Mouse (Mus musculus) heart, embryonic 15.5 days (tissue): ENCODE data around the gene Bcl2. TPM values are rescaled to one million over a fixed set of nuclear protein-coding genes. Genes with fewer than 3 reads are reported as not detected.

Experiments used
- ATAC-seq: fragments of 200-750 bp; cut with Nextera tagmentation; replicated peaks from 2 replicates; pipeline ENCODE4 v1.8.0; 2017; ENCODE audit warnings: low read depth, moderate TSS enrichment; ENCODE audit not compliant: insufficient number of reproducible peaks, insufficient read depth, low FRiP score
- H3K27ac ChIP-seq: fragments of 300-500 bp; sonication (generic); 2 replicates; pipeline ENCODE4 v1.5.1; 2015; ENCODE audit warnings: mild to moderate bottlenecking, inconsistent platforms
- H3K27me3 ChIP-seq: fragments of 300-500 bp; sonication (generic); 2 replicates; pipeline ENCODE4 v1.6.1; 2015; ENCODE audit warnings: inconsistent platforms
- H3K36me3 ChIP-seq: fragments of 300-500 bp; sonication (generic); 2 replicates; pipeline ENCODE4 v1.6.1; 2015; ENCODE audit warnings: mild to moderate bottlenecking, inconsistent platforms
- H3K4me1 ChIP-seq: fragments of 300-500 bp; sonication (generic); replicated peaks from 2 replicates; pipeline ENCODE4 v1.6.1; 2015; ENCODE audit warnings: inconsistent platforms
- H3K4me2 ChIP-seq: fragments of 300-500 bp; sonication (generic); 2 replicates; pipeline ENCODE4 v1.6.1; 2015; ENCODE audit warnings: inconsistent platforms, mild to moderate bottlenecking, moderate library complexity
- H3K4me3 ChIP-seq: fragments of 300-500 bp; sonication (generic); 2 replicates; pipeline ENCODE4 v1.5.1; 2015; ENCODE audit warnings: mild to moderate bottlenecking, inconsistent platforms
- H3K9ac ChIP-seq: fragments of 300-500 bp; sonication (generic); 2 replicates; pipeline ENCODE4 v1.6.1; 2015; ENCODE audit warnings: mild to moderate bottlenecking, inconsistent platforms
- H3K9me3 ChIP-seq: fragments of 300-500 bp; sonication (generic); replicated peaks from 2 replicates; pipeline ENCODE4 v1.6.1; 2016; ENCODE audit warnings: inconsistent platforms
- WGBS: fragments of 180-500 bp; shearing (Covaris S2); methylation state at CpG from one replicate; pipeline ENCODE4 v1.1.7; 2015; ENCODE audit warnings: mixed read lengths; 5-methylcytosine and 5-hydroxymethylcytosine counted together
- polyA plus RNA-seq: library from polyadenylated mRNA; unstranded; fragments of >200 nt; fragmentation: Nextera tagmentation; extraction: Ambion mirVana; gene quantifications from 2 replicates; pipeline ENCODE4 v1.2.1, GENCODE M21; 2015

The Bcl2 gene
- polyA plus RNA-seq, 1 experiment from 2014 or later: 7.4 TPM

DNA sequence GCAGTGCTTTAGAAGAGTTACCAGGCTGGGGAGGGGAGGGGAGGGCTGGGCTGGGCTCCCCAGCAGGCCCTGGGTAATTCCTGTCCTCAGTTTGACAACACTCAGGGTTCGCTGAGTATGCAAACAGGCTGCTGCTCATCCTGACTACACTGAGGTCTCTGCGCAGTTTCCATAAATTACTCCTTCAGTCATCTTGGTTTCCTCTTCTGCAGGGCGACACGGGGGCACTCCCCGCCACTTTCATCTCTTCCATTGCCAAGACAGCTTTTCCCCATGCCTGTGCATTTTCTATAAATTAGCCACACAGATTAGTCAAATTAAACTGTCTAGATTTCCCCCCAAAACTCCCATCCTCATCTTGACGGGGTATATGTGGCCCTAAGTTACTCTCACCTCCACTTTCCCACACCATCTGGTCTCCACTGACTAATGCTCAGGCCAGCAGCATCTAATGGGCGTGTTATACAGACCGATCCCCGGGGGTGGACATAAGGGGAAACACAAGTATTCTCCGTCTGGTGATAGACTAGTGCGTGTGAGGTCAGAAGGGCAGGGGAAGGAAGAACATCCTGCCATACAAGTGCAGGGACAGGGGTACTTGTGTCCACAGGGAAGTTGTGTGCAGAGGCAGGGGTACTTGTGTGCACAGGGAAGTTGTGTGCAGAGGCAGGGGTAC, 152.9 kb downstream of the Bcl2 start:
- Histone ChIP-seq H3K27me3 (no peaks in the 10 kb centered on the region), H3K4me3 (no peak overlapping the region), H3K36me3 (no peaks in the 10 kb centered on the region), H3K27ac (no peak overlapping the region), H3K4me2 (no peak overlapping the region), H3K9ac (no peak overlapping the region), H3K9me3 (no peaks in the 10 kb centered on the region), H3K4me1 (peaks cover 25% of the 10 kb centered on the region)
- ATAC-seq: no peak
- WGBS: 60% methylated on average over 11 of the region's 11 CpGs

DNA sequence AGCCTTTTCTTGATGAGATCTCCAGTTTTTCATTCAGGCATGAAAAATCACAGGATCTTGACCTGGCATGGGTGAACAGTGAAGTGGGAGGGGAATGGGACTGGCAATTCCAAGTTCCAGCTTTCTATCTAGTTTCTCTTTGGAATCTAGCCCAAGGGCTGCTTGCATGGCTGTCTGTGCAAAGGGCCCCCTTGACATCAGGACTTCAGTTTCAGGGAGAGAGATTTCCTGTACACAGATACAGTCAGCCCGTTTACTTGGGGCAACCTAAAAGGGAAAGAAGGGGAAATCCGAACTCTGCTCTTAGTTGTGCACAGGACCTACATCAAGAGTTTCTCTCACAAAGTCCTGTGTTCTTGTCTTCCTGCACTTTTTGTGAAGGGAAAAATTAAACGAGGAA, 154.0 kb downstream of the Bcl2 start:
- 43% methylated on average over 3 of the region's 3 CpGs for WGBS
- Histone ChIP-seq H3K4me2 (no peak overlapping the region), H3K36me3 (no peaks in the 10 kb centered on the region), H3K27me3 (no peaks in the 10 kb centered on the region), H3K4me3 (no peak overlapping the region), H3K9me3 (no peaks in the 10 kb centered on the region), H3K27ac (no peak overlapping the region), H3K4me1 (peaks cover 36% of the 10 kb centered on the region), H3K9ac (no peak overlapping the region)
- ATAC-seq: no peak

DNA sequence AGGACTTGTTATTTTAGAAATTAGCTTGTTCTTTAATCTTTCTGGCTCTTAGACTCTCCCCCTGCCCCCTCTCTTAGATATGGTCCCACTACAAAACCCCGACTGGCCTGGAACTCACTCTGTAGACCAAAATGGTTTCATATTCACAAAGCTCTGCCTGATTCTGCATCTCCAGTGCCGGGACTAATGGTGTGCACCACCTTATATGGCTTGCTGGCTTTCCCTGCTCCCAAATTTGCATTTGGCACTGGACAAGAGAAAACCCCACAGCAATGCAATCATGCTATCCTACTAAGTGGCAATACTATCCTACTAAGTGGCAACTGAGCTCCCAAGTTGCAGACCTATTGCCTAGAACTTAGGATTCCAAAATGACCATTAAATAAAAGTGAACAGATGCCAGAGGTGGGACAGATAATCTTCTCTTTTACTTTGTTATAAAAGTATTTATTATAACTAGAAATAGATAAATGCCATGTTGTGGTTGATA, 154.9 kb downstream of the Bcl2 start:
- WGBS: 60% methylated on average over 2 of the region's 2 CpGs
- peaks cover 46% of the 10 kb centered on the region for H3K4me1 ChIP-seq
- ATAC-seq: no peak

DNA sequence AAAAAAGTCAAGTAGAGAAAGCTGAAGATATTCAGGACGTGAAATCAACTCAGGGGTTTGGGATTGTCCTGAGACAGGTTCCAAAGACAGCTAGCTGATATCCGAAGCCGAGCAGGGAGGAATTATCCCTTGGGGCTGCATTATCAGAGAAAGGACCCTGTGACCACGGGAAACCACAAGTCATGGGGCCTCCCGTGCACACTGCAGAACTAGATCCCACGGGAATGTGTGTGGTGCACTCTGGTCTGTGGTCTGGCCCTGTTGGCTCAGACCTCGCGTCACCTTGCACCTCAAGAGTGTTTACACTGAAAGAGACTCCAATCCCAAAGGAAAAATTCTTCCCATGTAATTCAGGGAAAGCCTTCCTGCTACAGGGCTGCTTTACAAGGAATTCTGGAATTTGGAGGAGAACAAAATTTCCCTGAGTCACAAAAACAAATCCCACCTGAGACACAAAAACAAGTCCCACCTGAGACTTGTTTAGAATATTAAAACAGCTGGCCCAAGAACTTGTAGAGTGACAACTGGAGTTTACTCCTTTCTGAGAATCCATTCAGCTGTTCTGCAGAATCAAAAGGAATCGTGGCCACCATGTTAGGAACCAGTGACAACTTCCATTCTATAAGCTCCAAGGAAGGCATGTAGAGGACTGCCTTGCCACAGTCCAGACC, 158.4 kb downstream of the Bcl2 start:
- Histone ChIP-seq H3K9ac (no peak overlapping the region), H3K27me3 (no peaks in the 10 kb centered on the region), H3K9me3 (no peaks in the 10 kb centered on the region), H3K27ac (peak overlapping the region; percentile 85), H3K4me1 (peaks cover 56% of the 10 kb centered on the region), H3K36me3 (no peaks in the 10 kb centered on the region), H3K4me2 (no peak overlapping the region), H3K4me3 (no peak overlapping the region)
- ATAC-seq: no peak
- WGBS: 31% methylated on average over 9 of the region's 9 CpGs

More for the DNA sequence above, 154.9 kb downstream of the Bcl2 start:
- no peak overlapping the region for H3K4me2 ChIP-seq
- no peaks in the 10 kb centered on the region for H3K27me3 ChIP-seq
- no peak overlapping the region for H3K27ac ChIP-seq
- H3K36me3 ChIP-seq: no peaks in the 10 kb centered on the region
- no peaks in the 10 kb centered on the region for H3K9me3 ChIP-seq
- no peak overlapping the region for H3K9ac ChIP-seq
- H3K4me3 ChIP-seq: no peak overlapping the region

DNA sequence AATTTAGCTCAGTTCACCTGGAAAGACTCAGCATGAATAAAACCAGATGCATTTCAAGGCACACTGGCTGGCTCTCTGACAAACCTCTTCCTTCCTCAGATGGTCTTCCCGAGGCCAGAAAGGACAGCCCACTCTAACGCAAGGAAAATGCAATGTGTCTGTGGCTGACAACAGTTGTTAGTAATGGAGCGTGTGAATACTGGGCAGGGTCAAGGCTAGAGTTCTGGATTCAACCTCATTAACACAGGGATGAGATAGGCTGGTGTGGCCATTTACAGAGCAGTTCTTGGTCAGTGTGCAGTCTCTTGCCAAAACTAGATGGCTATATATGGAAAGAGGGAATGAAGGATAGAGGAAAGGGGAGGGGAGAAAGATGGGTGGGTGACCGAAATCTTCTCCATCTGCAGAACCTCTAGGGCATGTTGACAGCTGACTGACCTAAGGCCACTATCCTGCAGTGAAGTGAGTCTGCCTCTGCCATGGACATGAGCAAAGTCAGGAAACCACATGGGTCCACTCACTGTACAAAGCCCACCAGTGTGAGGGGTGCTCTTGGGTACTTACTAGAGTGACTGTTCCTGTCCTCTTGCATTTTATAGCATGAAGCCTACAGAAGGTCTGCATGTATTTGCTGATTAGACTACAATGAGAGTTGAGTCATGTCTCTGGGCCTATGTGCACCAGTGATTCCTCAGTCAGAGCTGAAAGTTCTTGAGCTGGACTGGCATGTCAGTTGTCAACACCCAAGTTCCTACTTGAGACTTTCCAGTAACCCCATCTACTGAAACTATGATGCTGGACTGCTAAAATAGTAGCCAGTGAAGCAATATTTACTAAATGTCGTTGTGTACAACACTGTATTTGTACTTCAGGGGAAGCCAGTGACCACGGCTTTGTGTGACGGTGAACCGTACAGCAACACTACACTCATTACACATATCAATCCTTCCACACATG, 159.9 kb downstream of the Bcl2 start:
- WGBS: 39% methylated on average over 8 of the region's 8 CpGs
- Histone ChIP-seq H3K9me3 (no peaks in the 10 kb centered on the region), H3K27ac (peak overlapping the region; percentile 85), H3K4me2 (no peak overlapping the region; the same call in 1 of the 2 replicates), H3K9ac (no peak overlapping the region), H3K4me3 (no peak overlapping the region), H3K27me3 (no peaks in the 10 kb centered on the region), H3K4me1 (peaks cover 48% of the 10 kb centered on the region), H3K36me3 (no peaks in the 10 kb centered on the region)
- peak; percentile 51 for ATAC-seq

DNA sequence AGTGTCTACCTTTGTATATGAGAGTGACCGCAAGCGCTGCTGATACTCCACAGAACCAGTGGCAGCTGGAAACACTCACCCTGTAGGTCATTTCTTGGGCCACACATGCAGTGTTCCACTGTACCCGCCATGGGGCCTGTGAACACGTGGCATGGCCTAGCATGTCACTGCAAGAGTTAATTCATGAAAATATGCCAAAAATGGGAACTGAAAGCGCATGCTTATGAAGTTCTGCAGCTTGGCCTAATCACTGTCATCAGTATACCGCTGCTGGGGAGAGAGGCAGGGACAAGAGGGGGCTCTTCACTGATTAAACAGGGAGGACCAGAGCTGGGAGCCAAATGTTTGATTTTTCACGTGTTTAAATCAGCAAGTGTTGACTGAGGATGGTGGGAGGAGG, 161.2 kb downstream of the Bcl2 start:
- H3K9me3 ChIP-seq: no peaks in the 10 kb centered on the region
- no peaks in the 10 kb centered on the region for H3K27me3 ChIP-seq
- peak overlapping the region; percentile 85; the same call in 1 of the 2 replicates for H3K27ac ChIP-seq
- 66% methylated on average over 7 of the region's 7 CpGs for WGBS
- ATAC-seq: no peak
- no peak overlapping the region for H3K9ac ChIP-seq
- H3K4me3 ChIP-seq: no peak overlapping the region
- peaks cover 46% of the 10 kb centered on the region for H3K4me1 ChIP-seq
- H3K4me2 ChIP-seq: no peak overlapping the region
- H3K36me3 ChIP-seq: no peaks in the 10 kb centered on the region

DNA sequence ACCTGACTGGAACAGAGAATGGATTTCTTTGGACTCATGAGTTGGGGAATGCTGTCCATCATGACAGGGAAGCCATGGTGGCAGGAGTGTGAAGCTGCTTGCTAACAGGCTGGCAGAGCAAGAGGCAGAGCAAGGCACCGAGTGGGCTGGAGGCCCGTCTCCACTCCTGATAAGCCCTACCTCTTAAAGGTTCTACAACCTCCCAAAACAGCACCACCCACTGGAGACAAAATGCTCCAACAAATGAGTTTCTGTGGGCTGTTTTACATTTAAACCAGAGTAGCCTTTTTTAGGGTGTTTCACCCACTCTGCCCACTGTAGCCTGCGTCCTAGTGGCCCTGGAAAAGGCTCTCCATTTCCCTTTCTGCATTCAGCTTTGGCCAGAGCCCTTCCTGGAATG, 163.5 kb downstream of the Bcl2 start:
- Histone ChIP-seq H3K9me3 (no peaks in the 10 kb centered on the region), H3K36me3 (no peaks in the 10 kb centered on the region), H3K4me2 (no peak overlapping the region), H3K27me3 (no peaks in the 10 kb centered on the region), H3K4me3 (no peak overlapping the region), H3K27ac (no peak overlapping the region), H3K4me1 (peaks cover 37% of the 10 kb centered on the region), H3K9ac (no peak overlapping the region)
- ATAC-seq: no peak
- 53% methylated on average over 3 of the region's 3 CpGs for WGBS

DNA sequence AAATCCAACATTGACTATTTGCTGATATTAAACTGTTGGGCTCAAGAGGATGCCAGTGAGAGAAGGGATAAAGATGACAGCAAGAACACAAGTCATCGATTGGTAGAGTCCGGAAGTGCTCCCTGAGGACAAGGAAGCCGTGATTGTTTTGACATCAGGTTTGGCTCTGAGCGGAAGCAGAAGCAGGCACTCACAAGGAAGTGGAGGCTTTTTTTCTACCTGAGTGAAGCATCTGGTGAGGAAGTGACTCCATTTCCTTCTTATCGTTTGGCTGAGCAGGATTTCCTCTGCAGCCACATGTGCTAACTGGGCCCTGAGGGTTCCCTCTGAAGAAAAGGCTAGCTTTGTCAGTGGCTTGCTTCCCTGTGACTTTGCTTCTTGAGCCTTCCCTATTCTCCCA, 165.0 kb downstream of the Bcl2 start:
- no peak for ATAC-seq
- peak overlapping the region; percentile 66 for H3K27ac ChIP-seq
- no peaks in the 10 kb centered on the region for H3K36me3 ChIP-seq
- peaks cover 21% of the 10 kb centered on the region for H3K4me1 ChIP-seq
- no peak overlapping the region for H3K9ac ChIP-seq
- 60% methylated on average over 5 of the region's 5 CpGs for WGBS
- no peaks in the 10 kb centered on the region for H3K27me3 ChIP-seq
- H3K9me3 ChIP-seq: no peaks in the 10 kb centered on the region
- no peak overlapping the region for H3K4me2 ChIP-seq
- no peak overlapping the region for H3K4me3 ChIP-seq

DNA sequence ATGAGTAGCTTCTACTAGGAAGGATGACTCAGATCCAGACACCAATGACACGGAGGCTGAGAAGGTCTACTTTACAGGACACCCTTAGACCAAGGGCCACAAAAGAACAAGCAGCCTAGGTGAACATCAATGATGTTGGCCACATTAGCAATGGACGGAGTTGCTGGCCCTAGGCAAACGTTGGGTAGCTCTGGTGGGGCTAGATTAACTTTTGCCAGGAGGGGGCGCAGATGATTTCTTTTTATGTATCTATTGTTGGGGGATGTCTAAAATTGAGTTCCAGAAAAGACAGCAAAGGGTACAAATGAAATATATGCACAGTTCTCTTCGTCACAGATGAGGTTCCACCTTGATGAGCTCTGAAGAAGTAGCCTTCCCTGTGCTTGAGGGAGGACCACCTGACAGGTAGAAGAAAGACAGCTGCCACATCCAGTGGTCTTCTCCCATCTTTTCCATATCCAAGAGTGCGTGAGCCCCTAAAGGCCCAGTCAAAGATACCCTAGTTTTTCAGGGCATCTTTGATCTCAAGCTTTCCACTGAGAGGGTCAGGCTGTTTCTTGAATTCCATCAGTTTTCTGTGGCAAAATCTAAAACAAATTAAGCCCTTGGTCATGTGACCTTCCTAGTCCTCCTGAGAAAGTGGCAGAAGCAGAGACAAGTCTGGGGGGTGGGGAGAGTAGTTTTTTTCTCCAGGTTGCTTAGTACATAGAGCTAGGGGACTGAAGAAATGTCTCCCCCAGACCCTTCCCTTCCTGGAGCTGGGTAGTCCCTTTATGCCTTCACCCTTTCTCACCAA, 169.1 kb downstream of the Bcl2 start:
- Histone ChIP-seq H3K4me1 (no peaks in the 10 kb centered on the region), H3K27me3 (no peaks in the 10 kb centered on the region), H3K9me3 (no peaks in the 10 kb centered on the region), H3K9ac (no peak overlapping the region), H3K4me2 (no peak overlapping the region), H3K4me3 (no peak overlapping the region), H3K36me3 (no peaks in the 10 kb centered on the region), H3K27ac (no peak overlapping the region)
- WGBS: 53% methylated on average over 6 of the region's 6 CpGs
- no peak for ATAC-seq

DNA sequence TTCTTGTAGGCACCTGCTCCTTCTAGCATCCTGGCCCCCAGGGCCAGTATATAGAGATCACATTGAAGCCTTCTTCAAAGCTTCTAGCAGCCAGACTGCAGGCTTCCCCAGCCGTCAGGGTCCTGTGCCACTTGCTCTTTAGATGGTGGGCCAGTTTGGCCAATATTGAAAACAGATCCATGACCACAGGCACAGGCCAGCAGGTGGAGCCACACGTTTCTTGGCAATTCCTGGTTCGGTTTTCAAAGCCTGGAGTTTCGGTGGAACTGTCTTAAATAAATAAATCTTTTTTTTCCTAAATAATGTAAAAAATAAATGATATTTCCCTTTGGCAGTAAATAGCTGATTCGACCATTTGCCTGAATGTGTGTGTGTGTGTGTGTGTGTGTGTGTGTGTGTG, 171.3 kb downstream of the Bcl2 start:
- no peak overlapping the region for H3K9ac ChIP-seq
- WGBS: 45% methylated on average over 5 of the region's 5 CpGs
- H3K27ac ChIP-seq: no peak overlapping the region
- H3K9me3 ChIP-seq: no peaks in the 10 kb centered on the region
- ATAC-seq: no peak
- H3K27me3 ChIP-seq: no peaks in the 10 kb centered on the region
- H3K4me2 ChIP-seq: no peak overlapping the region
- H3K4me1 ChIP-seq: peaks cover 3% of the 10 kb centered on the region; the same call in 1 of the 2 replicates
- no peaks in the 10 kb centered on the region for H3K36me3 ChIP-seq
- H3K4me3 ChIP-seq: no peak overlapping the region
